Mouse (Mus musculus): ENCODE measurements around the gene Paqr8.

DNA sequence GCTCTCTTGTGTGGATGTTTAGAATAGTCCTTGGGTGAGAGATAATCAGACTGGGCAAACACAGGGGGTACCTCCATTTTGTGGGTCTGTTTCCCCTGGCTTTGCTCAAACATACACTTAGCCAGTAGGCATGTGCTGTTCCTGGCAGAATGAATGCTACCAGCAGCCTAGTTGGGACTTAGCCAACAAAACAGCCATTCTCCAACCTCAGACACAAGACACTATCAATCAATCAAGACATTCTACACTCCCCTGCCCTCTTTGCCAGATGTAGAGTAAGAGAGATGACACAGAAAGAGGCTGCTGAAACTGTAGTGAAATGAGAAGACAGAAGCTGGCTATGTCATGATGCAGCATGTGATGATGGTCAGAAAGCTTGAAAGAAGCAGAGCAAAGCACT lies 13.1 kb upstream of the Paqr8 start:
- TF ChIP-seq EP300 (IDR thresholded peaks at IDR 0.05; ENCODE audit: low read depth): no peak
- TF ChIP-seq CTCF (IDR thresholded peaks at IDR 0.05; ENCODE audit: low read depth): no peak

All from heart, postnatal 0 days (tissue).